Mouse (Mus musculus): ENCODE data around the gene Cenpm. TPM values are rescaled to one million over a fixed set of nuclear protein-coding genes. Genes with fewer than 3 reads are reported as not detected.

Gene Cenpm
- polyA plus RNA-seq, 1 experiment, result 2.3 TPM

DNA sequence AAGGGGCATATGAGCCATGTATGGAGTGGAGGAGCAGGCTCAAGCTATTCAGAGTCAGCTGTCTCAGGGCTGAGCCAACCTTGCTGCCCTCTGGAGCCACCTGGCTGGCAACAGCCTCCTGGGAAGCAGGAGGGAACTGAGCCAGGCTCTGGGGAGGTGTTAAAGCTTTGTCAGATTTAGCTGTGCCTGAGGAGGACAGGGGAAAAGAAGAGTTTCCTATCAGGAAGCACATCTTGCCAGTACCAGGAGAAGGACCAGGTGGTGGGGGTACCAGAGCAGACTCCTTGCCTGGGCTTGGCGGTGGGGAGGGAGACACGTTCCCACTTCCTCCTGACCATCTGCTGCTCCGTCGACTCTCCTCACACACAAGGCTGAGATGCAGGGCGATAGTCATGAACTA lies 33.0 kb upstream of the Cenpm start:
- TF ChIP-seq POLR2A (IDR thresholded peaks at IDR 0.05; ENCODE audit: low read depth, low read length), result no peak
- no peak for TF ChIP-seq CTCF (conservative IDR thresholded peaks at IDR 0.05; ENCODE audit: insufficient read depth, insufficient read length, low read depth, low read length)
- Histone ChIP-seq H3K36me3 (ENCODE audit: control insufficient read depth, insufficient read depth, low read length) (no peaks in the 10 kb centered on the region), H3K4me3 (ENCODE audit: insufficient read depth, low read depth, low read length) (no peak overlapping the region), H3K27me3 (replicated peaks; ENCODE audit: control insufficient read depth, insufficient read depth, low read length) (peaks cover 2% of the 10 kb centered on the region; the same call in 1 of the 2 replicates), H3K27ac (ENCODE audit: insufficient read depth, low read depth, low read length) (no peak overlapping the region), H3K4me1 (ENCODE audit: control insufficient read depth, insufficient read depth, low read length) (no peaks in the 10 kb centered on the region)
- WGBS, result 72% methylated on average over 5 of the region's 5 CpGs
- no peak for DNase-seq

DNA sequence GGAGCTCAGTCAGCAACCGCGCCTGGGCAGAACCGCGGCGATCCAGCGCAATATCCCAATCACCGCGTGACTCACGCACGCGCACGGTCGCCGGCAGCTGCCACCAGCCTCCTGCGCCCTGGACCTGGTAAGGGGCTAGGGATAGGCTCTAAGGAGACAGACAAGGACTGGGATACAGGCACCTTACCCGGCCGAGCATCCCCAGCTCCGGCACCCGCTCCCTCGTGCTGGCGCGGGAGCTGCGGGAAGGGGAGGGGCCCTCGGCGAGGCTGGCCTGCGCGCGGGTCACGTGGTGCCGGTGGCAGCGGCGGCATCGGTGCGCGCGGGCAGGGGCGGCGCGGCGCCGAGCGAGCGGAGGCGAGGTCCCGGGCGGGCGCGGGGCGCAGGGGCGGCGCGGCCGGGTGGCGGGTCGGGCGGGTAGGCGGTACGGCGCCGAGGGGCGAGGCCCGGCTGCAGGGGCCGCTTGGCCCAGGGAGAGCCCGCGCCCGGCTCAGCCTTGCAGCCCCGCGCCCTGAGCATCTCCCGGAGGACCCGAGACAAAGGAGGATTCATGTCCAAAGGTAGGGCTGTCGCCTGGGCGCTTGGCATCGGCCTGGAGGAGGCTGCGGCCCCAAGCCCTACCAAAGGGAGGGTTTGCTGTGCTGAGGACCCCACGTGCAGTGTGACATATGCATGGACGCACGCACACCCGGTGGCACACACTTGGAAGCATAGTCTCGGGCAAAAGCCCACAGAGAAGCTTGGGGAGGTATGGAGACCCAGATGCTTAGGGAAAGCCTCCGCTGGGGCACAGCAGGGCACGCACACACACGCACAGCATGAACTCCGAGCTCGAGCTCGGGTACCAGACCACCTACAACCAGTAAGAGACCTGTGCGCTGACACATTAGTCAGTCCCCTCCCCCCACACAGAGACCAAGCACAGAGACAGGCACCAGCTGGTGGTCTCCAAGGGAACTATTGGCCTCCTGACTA lies 30.7 kb upstream of the Cenpm start:
- no peaks in the 10 kb centered on the region for H3K4me1 ChIP-seq (ENCODE audit: control insufficient read depth, insufficient read depth, low read length)
- no peaks in the 10 kb centered on the region for H3K36me3 ChIP-seq (ENCODE audit: control insufficient read depth, insufficient read depth, low read length)
- TF ChIP-seq POLR2A (IDR thresholded peaks at IDR 0.05; ENCODE audit: low read depth, low read length), result no peak
- no peak overlapping the region for H3K27ac ChIP-seq (ENCODE audit: insufficient read depth, low read depth, low read length)
- 2% methylated on average over 85 of the region's 86 CpGs for WGBS
- DNase-seq, result no peak
- H3K27me3 ChIP-seq (replicated peaks; ENCODE audit: control insufficient read depth, insufficient read depth, low read length), result peaks cover 2% of the 10 kb centered on the region; the same call in 1 of the 2 replicates
- H3K4me3 ChIP-seq (ENCODE audit: insufficient read depth, low read depth, low read length), result peak overlapping the region; percentile 14

DNA sequence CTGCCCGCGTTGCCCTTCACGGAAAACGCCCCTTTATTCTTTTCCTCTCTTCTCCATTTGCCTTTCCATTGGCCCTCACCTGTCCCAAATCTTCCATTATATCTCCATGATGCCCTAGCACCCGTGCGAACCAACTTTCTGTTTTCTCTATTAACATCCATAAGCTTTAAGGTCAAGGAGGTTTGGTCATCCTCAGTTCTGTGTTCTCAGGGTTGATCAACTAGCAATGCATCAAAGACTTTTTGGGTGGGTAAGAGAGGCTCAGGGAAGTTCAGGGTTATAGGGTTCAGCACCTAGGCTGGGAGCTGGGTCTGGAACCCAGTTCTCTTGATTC lies 30.0 kb upstream of the Cenpm start, which contains the start of gene Sept3:
Gene Sept3, plus strand, starts transcription at position 301 of the 334 bp plus-strand sequence.
- H3K4me3 ChIP-seq (ENCODE audit: insufficient read depth, low read depth, low read length), result peak within 1 kb of the TSS; percentile 14
- H3K27me3 ChIP-seq (replicated peaks; ENCODE audit: control insufficient read depth, insufficient read depth, low read length), result peaks cover 2% of the 10 kb centered on the region; the same call in 1 of the 2 replicates
- WGBS, result 36% methylated on average over 6 of the region's 6 CpGs
- no peaks in the 10 kb centered on the region for H3K4me1 ChIP-seq (ENCODE audit: control insufficient read depth, insufficient read depth, low read length)
- no peaks in the 10 kb centered on the region for H3K36me3 ChIP-seq (ENCODE audit: control insufficient read depth, insufficient read depth, low read length)
- H3K27ac ChIP-seq (ENCODE audit: insufficient read depth, low read depth, low read length), result no peak within 1 kb of the TSS
- TF ChIP-seq POLR2A (IDR thresholded peaks at IDR 0.05; ENCODE audit: low read depth, low read length) (no peak), CTCF (conservative IDR thresholded peaks at IDR 0.05; ENCODE audit: insufficient read depth, insufficient read length, low read depth, low read length) (no peak)
- DNase-seq, result no peak

DNA sequence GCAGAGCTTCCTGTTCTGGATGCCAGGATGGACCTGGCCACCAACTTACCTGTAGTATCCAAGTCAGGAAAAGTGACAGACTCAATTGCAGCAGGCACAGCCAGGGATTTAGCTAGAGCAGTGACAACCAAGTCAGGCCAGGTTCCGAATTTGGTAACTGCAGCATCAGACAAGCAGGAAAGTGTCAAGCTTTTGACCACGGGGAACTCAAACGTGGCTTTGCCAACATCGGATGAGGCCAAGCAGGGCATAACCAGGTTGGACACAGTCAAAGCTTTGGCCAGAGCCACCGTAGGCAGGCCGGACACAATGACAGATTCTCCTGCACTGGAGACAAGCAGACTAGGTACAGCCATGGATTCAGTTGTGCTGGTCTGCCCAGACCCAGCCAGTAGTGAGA lies 27.7 kb upstream of the Cenpm start:
- no peak for TF ChIP-seq POLR2A (IDR thresholded peaks at IDR 0.05; ENCODE audit: low read depth, low read length)
- no peak for TF ChIP-seq CTCF (conservative IDR thresholded peaks at IDR 0.05; ENCODE audit: insufficient read depth, insufficient read length, low read depth, low read length)
- WGBS, result 89% methylated on average over 6 of the region's 6 CpGs
- peaks cover 2% of the 10 kb centered on the region; the same call in 1 of the 2 replicates for H3K27me3 ChIP-seq (replicated peaks; ENCODE audit: control insufficient read depth, insufficient read depth, low read length)
- H3K36me3 ChIP-seq (ENCODE audit: control insufficient read depth, insufficient read depth, low read length), result no peaks in the 10 kb centered on the region
- no peak overlapping the region for H3K4me3 ChIP-seq (ENCODE audit: insufficient read depth, low read depth, low read length)
- no peaks in the 10 kb centered on the region for H3K4me1 ChIP-seq (ENCODE audit: control insufficient read depth, insufficient read depth, low read length)
- no peak overlapping the region for H3K27ac ChIP-seq (ENCODE audit: insufficient read depth, low read depth, low read length)
- no peak for DNase-seq

DNA sequence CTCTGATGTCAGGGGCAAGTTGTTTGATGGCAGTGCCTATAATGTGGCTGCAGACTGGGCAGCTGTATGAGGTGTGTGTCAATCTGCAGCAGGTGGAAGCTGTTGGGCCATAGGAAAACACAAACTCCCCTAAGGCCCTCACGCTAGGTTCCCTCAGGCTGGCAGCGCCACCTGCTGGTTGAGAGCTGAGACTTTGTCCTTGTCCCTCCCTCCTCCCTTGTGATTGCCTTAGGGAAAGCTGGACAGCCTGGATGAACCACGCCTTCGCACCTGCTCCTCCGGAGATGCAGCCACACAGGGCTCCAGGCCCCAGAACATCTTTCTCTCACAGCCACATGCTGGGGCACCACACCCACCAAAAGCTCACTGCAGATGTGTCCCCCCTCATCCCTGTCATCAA lies 26.7 kb upstream of the Cenpm start:
- Histone ChIP-seq H3K4me3 (ENCODE audit: insufficient read depth, low read depth, low read length) (no peak overlapping the region), H3K4me1 (ENCODE audit: control insufficient read depth, insufficient read depth, low read length) (no peaks in the 10 kb centered on the region), H3K27me3 (replicated peaks; ENCODE audit: control insufficient read depth, insufficient read depth, low read length) (peaks cover 2% of the 10 kb centered on the region; the same call in 1 of the 2 replicates), H3K27ac (ENCODE audit: insufficient read depth, low read depth, low read length) (no peak overlapping the region), H3K36me3 (ENCODE audit: control insufficient read depth, insufficient read depth, low read length) (no peaks in the 10 kb centered on the region)
- 6% methylated on average over 5 of the region's 5 CpGs for WGBS
- TF ChIP-seq CTCF (conservative IDR thresholded peaks at IDR 0.05; ENCODE audit: insufficient read depth, insufficient read length, low read depth, low read length), result peak; percentile 93
- TF ChIP-seq POLR2A (IDR thresholded peaks at IDR 0.05; ENCODE audit: low read depth, low read length), result no peak
- peak; percentile 54 for DNase-seq

DNA sequence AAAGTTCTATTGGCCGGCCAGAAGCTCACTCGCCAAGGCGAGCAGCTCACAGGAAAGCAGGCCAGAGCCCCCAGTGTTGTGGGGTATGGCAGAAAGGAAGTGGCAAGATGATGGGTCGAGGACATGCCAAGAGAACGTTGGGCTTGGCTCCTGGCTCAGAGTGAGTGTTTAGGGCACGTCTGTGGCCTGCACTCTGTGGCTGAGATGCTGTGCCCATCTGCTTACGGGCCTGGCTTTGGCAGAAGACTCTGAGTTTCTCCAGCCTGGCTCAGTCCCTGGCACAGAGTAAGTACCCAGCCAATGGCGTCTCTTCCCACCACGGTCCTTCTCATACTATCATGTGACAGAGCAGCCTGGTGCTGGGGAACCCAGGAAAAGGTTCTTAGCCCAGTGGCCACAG lies 24.2 kb upstream of the Cenpm start:
- Histone ChIP-seq H3K36me3 (ENCODE audit: control insufficient read depth, insufficient read depth, low read length) (no peaks in the 10 kb centered on the region), H3K4me1 (ENCODE audit: control insufficient read depth, insufficient read depth, low read length) (no peaks in the 10 kb centered on the region), H3K4me3 (ENCODE audit: insufficient read depth, low read depth, low read length) (no peak overlapping the region), H3K27me3 (replicated peaks; ENCODE audit: control insufficient read depth, insufficient read depth, low read length) (no peaks in the 10 kb centered on the region), H3K27ac (ENCODE audit: insufficient read depth, low read depth, low read length) (no peak overlapping the region)
- WGBS, result 86% methylated on average over 9 of the region's 9 CpGs
- no peak for TF ChIP-seq POLR2A (IDR thresholded peaks at IDR 0.05; ENCODE audit: low read depth, low read length)
- no peak for DNase-seq

DNA sequence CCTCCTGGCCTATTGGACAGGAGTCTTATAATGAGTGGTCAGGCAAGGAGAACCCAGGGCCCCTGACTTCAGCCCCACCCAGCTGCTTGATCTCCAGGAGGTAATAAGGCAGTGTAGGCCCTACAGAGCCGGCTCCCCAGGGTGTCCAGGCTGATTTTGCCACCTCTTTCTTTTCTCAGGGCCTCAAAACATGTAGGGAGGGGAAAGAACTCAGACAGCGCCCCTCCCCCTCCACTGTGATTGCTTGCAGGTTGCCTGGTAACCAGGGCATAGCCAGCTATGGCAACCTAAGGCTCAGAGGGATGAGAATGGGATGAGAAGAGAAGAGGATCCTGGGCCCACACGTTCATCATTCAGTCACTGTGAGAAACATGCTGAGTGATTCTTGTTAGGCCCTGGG lies 23.6 kb upstream of the Cenpm start:
- no peaks in the 10 kb centered on the region for H3K36me3 ChIP-seq (ENCODE audit: control insufficient read depth, insufficient read depth, low read length)
- H3K27ac ChIP-seq (ENCODE audit: insufficient read depth, low read depth, low read length), result no peak overlapping the region
- no peaks in the 10 kb centered on the region for H3K27me3 ChIP-seq (replicated peaks; ENCODE audit: control insufficient read depth, insufficient read depth, low read length)
- no peak overlapping the region for H3K4me3 ChIP-seq (ENCODE audit: insufficient read depth, low read depth, low read length)
- no peaks in the 10 kb centered on the region for H3K4me1 ChIP-seq (ENCODE audit: control insufficient read depth, insufficient read depth, low read length)
- DNase-seq, result no peak
- TF ChIP-seq POLR2A (IDR thresholded peaks at IDR 0.05; ENCODE audit: low read depth, low read length) (no peak), CTCF (conservative IDR thresholded peaks at IDR 0.05; ENCODE audit: insufficient read depth, insufficient read length, low read depth, low read length) (no peak)
- 53% methylated on average over 3 of the region's 3 CpGs for WGBS
